Mouse (Mus musculus) liver, embryonic 15.5 days (tissue): Measurements from ENCODE around the gene Olfr1265. TPM values are rescaled to one million over a fixed set of nuclear protein-coding genes. Genes with fewer than 3 reads are reported as not detected.

Source experiments
- ATAC-seq: fragments of 200-750 bp; cut with Nextera tagmentation; 2 replicates; pipeline ENCODE4 v1.8.0; 2017; ENCODE audit warnings: moderate number of reproducible peaks, mild to moderate bottlenecking, moderate library complexity; ENCODE audit not compliant: insufficient read depth
- H3K27ac ChIP-seq: fragments of 300-500 bp; sonication (generic); replicated peaks from 2 replicates; pipeline ENCODE4 v1.5.1; 2015; ENCODE audit warnings: mild to moderate bottlenecking, inconsistent platforms
- H3K27me3 ChIP-seq: fragments of 300-500 bp; sonication (generic); 2 replicates; pipeline ENCODE4 v1.6.1; 2015; ENCODE audit warnings: mild to moderate bottlenecking, inconsistent platforms
- H3K36me3 ChIP-seq: fragments of 300-500 bp; sonication (generic); replicated peaks from 2 replicates; pipeline ENCODE4 v1.6.1; 2015; ENCODE audit warnings: moderate library complexity, mild to moderate bottlenecking, inconsistent platforms
- H3K4me1 ChIP-seq: fragments of 300-500 bp; sonication (generic); replicated peaks from 2 replicates; pipeline ENCODE4 v1.6.1; 2015; ENCODE audit warnings: inconsistent platforms
- H3K4me2 ChIP-seq: fragments of 300-500 bp; sonication (generic); 2 replicates; pipeline ENCODE4 v1.6.1; 2015; ENCODE audit warnings: moderate library complexity, mild to moderate bottlenecking, inconsistent platforms
- H3K4me3 ChIP-seq: fragments of 300-500 bp; sonication (generic); replicated peaks from 2 replicates; pipeline ENCODE4 v1.5.1; 2015; ENCODE audit warnings: mild to moderate bottlenecking, inconsistent platforms
- H3K9ac ChIP-seq: fragments of 300-500 bp; sonication (generic); 2 replicates; pipeline ENCODE4 v1.6.1; 2015; ENCODE audit warnings: moderate library complexity, mild to moderate bottlenecking, inconsistent platforms
- H3K9me3 ChIP-seq: fragments of 300-500 bp; sonication (generic); replicated peaks from 2 replicates; pipeline ENCODE4 v1.6.1; 2016; ENCODE audit warnings: inconsistent platforms
- WGBS: fragments of 180-500 bp; shearing (Covaris S2); methylation state at CpG from one replicate; pipeline ENCODE4 v1.1.7; 2015; ENCODE audit warnings: mixed read lengths; ENCODE audit not compliant: insufficient replicate concordance; 5-methylcytosine and 5-hydroxymethylcytosine counted together
- polyA plus RNA-seq: library from polyadenylated mRNA; unstranded; fragments of >200 nt; fragmentation: Nextera tagmentation; extraction: Ambion mirVana; gene quantifications from 2 replicates; pipeline ENCODE4 v1.2.1, GENCODE M21; 2015

Olfr1265 gene
- not detected in 2 replicates for polyA plus RNA-seq

GRCm38 (mm10) chr2:90035037-90035436 is at the start of gene Olfr1265:
Gene Olfr1265, plus strand, starts transcription at chr2:90035337.
- H3K9me3 ChIP-seq, result no peaks in the 10 kb centered on the region
- ATAC-seq, result no peak

GRCm38 (mm10) chr2:89990921-89991320 is 44.2 kb upstream of the Olfr1265 start, which contains the start of gene Olfr1261:
Gene Olfr1261, plus strand, starts transcription at chr2:89991221.
- Histone ChIP-seq H3K27me3 (no peaks in the 10 kb centered on the region), H3K4me3 (no peak within 1 kb of the TSS), H3K9me3 (no peaks in the 10 kb centered on the region), H3K9ac (no peak within 1 kb of the TSS), H3K36me3 (no peaks in the 10 kb centered on the region), H3K4me2 (no peak within 1 kb of the TSS), H3K27ac (no peak within 1 kb of the TSS), H3K4me1 (no peaks in the 10 kb centered on the region)
- no peak for ATAC-seq

More at GRCm38 (mm10) chr2:90035037-90035436, at the start of gene Olfr1265:
- Histone ChIP-seq H3K9ac (no peak within 1 kb of the TSS), H3K27me3 (no peaks in the 10 kb centered on the region), H3K36me3 (no peaks in the 10 kb centered on the region), H3K4me3 (no peak within 1 kb of the TSS), H3K4me2 (no peak within 1 kb of the TSS), H3K4me1 (no peaks in the 10 kb centered on the region), H3K27ac (no peak within 1 kb of the TSS)

GRCm38 (mm10) chr2:89999845-90000244 is 35.3 kb upstream of the Olfr1265 start, which contains the start of gene Olfr1262:
Gene Olfr1262, plus strand, starts transcription at chr2:90000145.
- Histone ChIP-seq H3K36me3 (no peaks in the 10 kb centered on the region), H3K9ac (no peak within 1 kb of the TSS), H3K4me3 (no peak within 1 kb of the TSS), H3K4me2 (no peak within 1 kb of the TSS), H3K4me1 (no peaks in the 10 kb centered on the region), H3K27ac (no peak within 1 kb of the TSS), H3K27me3 (no peaks in the 10 kb centered on the region), H3K9me3 (no peaks in the 10 kb centered on the region)
- no peak for ATAC-seq

- Histone ChIP-seq H3K27me3 (no peaks in the 10 kb centered on the region), H3K4me3 (no peak within 1 kb of the TSS), H3K36me3 (no peaks in the 10 kb centered on the region), H3K4me1 (no peaks in the 10 kb centered on the region), H3K4me2 (no peak within 1 kb of the TSS), H3K9ac (no peak within 1 kb of the TSS), H3K9me3 (no peaks in the 10 kb centered on the region), H3K27ac (no peak within 1 kb of the TSS)
- WGBS, result 44% methylated on average over 2 of the region's 2 CpGs
- ATAC-seq, result no peak
These were observed 23.3 kb upstream of the Olfr1265 start, which contains the start of gene Olfr1263 for GRCm38 (mm10) chr2:90011831-90012230. Gene Olfr1263, plus strand, starts transcription at chr2:90012131.

- ATAC-seq, result no peak
- H3K4me2 ChIP-seq, result no peak within 1 kb of the TSS
- no peak within 1 kb of the TSS for H3K27ac ChIP-seq
- H3K4me3 ChIP-seq, result no peak within 1 kb of the TSS
- no peaks in the 10 kb centered on the region for H3K4me1 ChIP-seq
- H3K36me3 ChIP-seq, result no peaks in the 10 kb centered on the region
- no peaks in the 10 kb centered on the region for H3K27me3 ChIP-seq
- no peaks in the 10 kb centered on the region for H3K9me3 ChIP-seq
- H3K9ac ChIP-seq, result no peak within 1 kb of the TSS
- WGBS, result 51% methylated on average over 2 of the region's 2 CpGs
These were observed 9.7 kb upstream of the Olfr1265 start, which contains the start of gene Olfr1264 for GRCm38 (mm10) chr2:90025477-90025876. Gene Olfr1264, minus strand, starts transcription at chr2:90025577.

GRCm38 (mm10) chr2:90063494-90063893 is 28.4 kb downstream of the Olfr1265 start, which contains the start of gene Olfr140:
Gene Olfr140, minus strand, starts transcription at chr2:90063594.
- Histone ChIP-seq H3K27ac (no peak within 1 kb of the TSS), H3K9me3 (no peaks in the 10 kb centered on the region), H3K27me3 (no peaks in the 10 kb centered on the region), H3K4me2 (no peak within 1 kb of the TSS), H3K9ac (no peak within 1 kb of the TSS), H3K4me3 (no peak within 1 kb of the TSS), H3K36me3 (no peaks in the 10 kb centered on the region), H3K4me1 (no peaks in the 10 kb centered on the region)
- ATAC-seq, result no peak

- no peak overlapping the region for H3K9ac ChIP-seq
- WGBS, result 48% methylated on average over 2 of the region's 2 CpGs
- no peaks in the 10 kb centered on the region for H3K36me3 ChIP-seq
- H3K4me2 ChIP-seq, result no peak overlapping the region
- H3K27me3 ChIP-seq, result no peaks in the 10 kb centered on the region
- ATAC-seq, result no peak
- no peak overlapping the region for H3K27ac ChIP-seq
- no peaks in the 10 kb centered on the region for H3K9me3 ChIP-seq
- H3K4me3 ChIP-seq, result no peak overlapping the region
- no peaks in the 10 kb centered on the region for H3K4me1 ChIP-seq
These were observed 34.9 kb downstream of the Olfr1265 start for GRCm38 (mm10) chr2:90070065-90070464.

Other genes starting within 250 kb of the Olfr1265 start
- gene Olfr1254, start 241.7 kb upstream of the Olfr1265 start, polyA plus RNA-seq, result not detected in 2 replicates
- gene Olfr1255, start 223.3 kb upstream of the Olfr1265 start, polyA plus RNA-seq, result not detected in 2 replicates
- gene Olfr1256, start 193.8 kb upstream of the Olfr1265 start, polyA plus RNA-seq, result not detected in 2 replicates
- not detected in 2 replicates for gene Olfr48, start 187.1 kb upstream of the Olfr1265 start, polyA plus RNA-seq
- gene Olfr1257, start 156.9 kb upstream of the Olfr1265 start, polyA plus RNA-seq, result not detected in 2 replicates
- not detected in 2 replicates for gene Olfr1258, start 108.0 kb upstream of the Olfr1265 start, polyA plus RNA-seq
- not detected in 2 replicates for gene Olfr1259, start 86.7 kb upstream of the Olfr1265 start, polyA plus RNA-seq
- not detected in 2 replicates for gene Olfr1260, start 61.0 kb upstream of the Olfr1265 start, polyA plus RNA-seq
- not detected in 2 replicates for gene Olfr1261, start 44.1 kb upstream of the Olfr1265 start, polyA plus RNA-seq
- gene Olfr1262, start 35.2 kb upstream of the Olfr1265 start, polyA plus RNA-seq, result not detected in 2 replicates
- gene Olfr1263, start 23.2 kb upstream of the Olfr1265 start, polyA plus RNA-seq, result not detected in 2 replicates
- gene Olfr1264, start 9.8 kb upstream of the Olfr1265 start, polyA plus RNA-seq, result not detected in 2 replicates
- not detected in 2 replicates for gene Olfr140, start 28.3 kb downstream of the Olfr1265 start, polyA plus RNA-seq
- not detected in 2 replicates for gene Olfr1269, start 86.1 kb downstream of the Olfr1265 start, polyA plus RNA-seq
- not detected in 2 replicates for gene Olfr32, start 107.0 kb downstream of the Olfr1265 start, polyA plus RNA-seq
- gene Olfr1270, start 117.8 kb downstream of the Olfr1265 start, polyA plus RNA-seq, result not detected in 2 replicates
- not detected in 2 replicates for gene Olfr1506, start 189.2 kb downstream of the Olfr1265 start, polyA plus RNA-seq
- gene Olfr142, start 222.3 kb downstream of the Olfr1265 start, polyA plus RNA-seq, result not detected in 2 replicates
- gene Olfr1271, start 235.7 kb downstream of the Olfr1265 start, polyA plus RNA-seq, result not detected in 2 replicates